Mouse (Mus musculus) erythroblast, embryonic 14.5 days (primary cell): Measurements from ENCODE around the gene Zbtb3. TPM values are rescaled to one million over a fixed set of nuclear protein-coding genes. Genes with fewer than 3 reads are reported as not detected.

Source experiments
- H3K27me3 ChIP-seq: 2 replicates; pipeline ENCODE4 v1.6.1; 2012; ENCODE audit warnings: inconsistent platforms; ENCODE audit not compliant: control insufficient read depth
- H3K36me3 ChIP-seq: 2 replicates; pipeline ENCODE4 v1.6.1; 2012; ENCODE audit warnings: mild to moderate bottlenecking, inconsistent platforms; ENCODE audit not compliant: control insufficient read depth
- H3K4me1 ChIP-seq: 2 replicates; pipeline ENCODE4 v1.6.1; 2012; ENCODE audit warnings: inconsistent platforms; ENCODE audit not compliant: control insufficient read depth
- H3K4me3 ChIP-seq: replicated peaks from 2 replicates; pipeline ENCODE3; 2012; ENCODE audit warnings: moderate library complexity, mild to moderate bottlenecking, inconsistent platforms
- H3K9me3 ChIP-seq: 2 replicates; pipeline ENCODE4 v1.6.1; 2012; ENCODE audit warnings: low read length, inconsistent platforms, mixed read lengths; ENCODE audit not compliant: control insufficient read depth
- GATA1 ChIP-seq: IDR thresholded peaks from 2 replicates; pipeline ENCODE4 v1.6.1; 2012; ENCODE audit warnings: low read length, inconsistent platforms, mixed read lengths
- TAL1 ChIP-seq: IDR thresholded peaks from 3 replicates; pipeline ENCODE4 v1.6.1; 2012; ENCODE audit warnings: low read length, inconsistent platforms, mixed read lengths
- polyA plus RNA-seq: library from polyadenylated mRNA; stranded (reverse); fragments of >175 nt; gene quantifications from 2 replicates; pipeline ENCODE4 v1.2.3, GENCODE M21; 2012

Gene Zbtb3
- polyA plus RNA-seq, 1 experiment: 0.06 TPM

GRCm38 (mm10) chr19:8850402-8850901 is 48.1 kb downstream of the Zbtb3 start, which contains the start of gene Lrrn4cl:
Gene Lrrn4cl, plus strand, starts transcription at chr19:8850768.
- Histone ChIP-seq H3K36me3 (peaks cover 34% of the 10 kb centered on the region), H3K27me3 (peaks cover 11% of the 10 kb centered on the region), H3K4me1 (peaks cover 8% of the 10 kb centered on the region), H3K4me3 (no peak within 1 kb of the TSS), H3K9me3 (no peaks in the 10 kb centered on the region)
- TF ChIP-seq TAL1 (no peak), GATA1 (no peak)

GRCm38 (mm10) chr19:8851639-8852038 is 49.3 kb downstream of the Zbtb3 start:
- TF ChIP-seq TAL1 (no peak), GATA1 (no peak)
- Histone ChIP-seq H3K4me3 (no peak overlapping the region), H3K9me3 (no peaks in the 10 kb centered on the region), H3K4me1 (peaks cover 8% of the 10 kb centered on the region), H3K27me3 (peaks cover 11% of the 10 kb centered on the region), H3K36me3 (peaks cover 22% of the 10 kb centered on the region)

- Histone ChIP-seq H3K9me3 (no peaks in the 10 kb centered on the region), H3K36me3 (peaks cover 15% of the 10 kb centered on the region), H3K4me1 (peaks cover 8% of the 10 kb centered on the region), H3K27me3 (peaks cover 11% of the 10 kb centered on the region), H3K4me3 (no peak overlapping the region)
- TF ChIP-seq TAL1 (no peak), GATA1 (no peak)
These were observed 50.0 kb downstream of the Zbtb3 start for GRCm38 (mm10) chr19:8852236-8852928.

GRCm38 (mm10) chr19:8853117-8853516 is 50.8 kb downstream of the Zbtb3 start:
- peaks cover 7% of the 10 kb centered on the region for H3K36me3 ChIP-seq
- TF ChIP-seq TAL1 (no peak), GATA1 (no peak)

More at GRCm38 (mm10) chr19:8853117-8853516, 50.8 kb downstream of the Zbtb3 start:
- peaks cover 11% of the 10 kb centered on the region for H3K27me3 ChIP-seq
- peaks cover 8% of the 10 kb centered on the region for H3K4me1 ChIP-seq
- H3K9me3 ChIP-seq: no peaks in the 10 kb centered on the region
- no peak overlapping the region for H3K4me3 ChIP-seq

Other genes with a start within 250 kb of the Zbtb3 start
- gene Slc22a8, start 211.3 kb upstream of the Zbtb3 start, polyA plus RNA-seq: 0.01 TPM in 1 of 2 replicates, not detected in the other
- gene Slc22a6, start 184.5 kb upstream of the Zbtb3 start, polyA plus RNA-seq: not detected in 2 replicates
- 0.01 TPM in 1 of 2 replicates, not detected in the other for gene Chrm1, start 138.8 kb upstream of the Zbtb3 start, polyA plus RNA-seq
- gene Slc3a2, start 79.2 kb upstream of the Zbtb3 start, polyA plus RNA-seq: 33.5 and 37.4 TPM in 2 replicates
- gene Wdr74, start 66.7 kb upstream of the Zbtb3 start, polyA plus RNA-seq: 1.7 and 2.5 TPM in 2 replicates
- not detected in 2 replicates for gene 1700092M07Rik, start 61.8 kb upstream of the Zbtb3 start, polyA plus RNA-seq
- gene Stx5a, start 61.1 kb upstream of the Zbtb3 start, polyA plus RNA-seq: 3.3 and 3.6 TPM in 2 replicates
- 2.9 and 3.0 TPM in 2 replicates for gene Nxf1, start 45.5 kb upstream of the Zbtb3 start, polyA plus RNA-seq
- gene Tmem223, start 31.6 kb upstream of the Zbtb3 start, polyA plus RNA-seq: 4.9 and 5.0 TPM in 2 replicates
- 10.3 and 14.4 TPM in 2 replicates for gene Tmem179b, start 28.1 kb upstream of the Zbtb3 start, polyA plus RNA-seq
- gene Taf6l, start 16.1 kb upstream of the Zbtb3 start, polyA plus RNA-seq: 4.1 and 4.7 TPM in 2 replicates
- gene Polr2g, start 4.0 kb upstream of the Zbtb3 start, polyA plus RNA-seq: 0.36 and 0.84 TPM in 2 replicates
- 0.24 TPM in 2 replicates for gene Ttc9c, start 16.8 kb downstream of the Zbtb3 start, polyA plus RNA-seq
- 8.6 and 10.2 TPM in 2 replicates for gene Hnrnpul2, start 17.5 kb downstream of the Zbtb3 start, polyA plus RNA-seq
- 0.10 TPM in 1 of 2 replicates, not detected in the other for gene AC129217.1, start 27.2 kb downstream of the Zbtb3 start, polyA plus RNA-seq
- 4.6 and 6.4 TPM in 2 replicates for gene Bscl2, start 34.9 kb downstream of the Zbtb3 start, polyA plus RNA-seq
- gene Gng3, start 36.6 kb downstream of the Zbtb3 start, polyA plus RNA-seq: not detected in 2 replicates
- gene Lrrn4cl, start 48.2 kb downstream of the Zbtb3 start, polyA plus RNA-seq: not detected in 2 replicates
- 19.4 and 19.7 TPM in 2 replicates for gene Ubxn1, start 68.9 kb downstream of the Zbtb3 start, polyA plus RNA-seq
- 3.7 and 3.8 TPM in 2 replicates for gene Uqcc3, start 78.4 kb downstream of the Zbtb3 start, polyA plus RNA-seq
- gene Lbhd1, start 81.2 kb downstream of the Zbtb3 start, polyA plus RNA-seq: 0.01 and 0.03 TPM in 2 replicates
- not detected in 2 replicates for gene Gm49403, start 81.4 kb downstream of the Zbtb3 start, polyA plus RNA-seq
- 6.6 and 7.7 TPM in 2 replicates for gene 1810009A15Rik, start 86.3 kb downstream of the Zbtb3 start, polyA plus RNA-seq
- gene Gm49416, start 86.4 kb downstream of the Zbtb3 start, polyA plus RNA-seq: not detected in 2 replicates
- 3.1 and 3.7 TPM in 2 replicates for gene Ints5, start 90.5 kb downstream of the Zbtb3 start, polyA plus RNA-seq
- 1.9 and 2.5 TPM in 2 replicates for gene Ganab, start 95.5 kb downstream of the Zbtb3 start, polyA plus RNA-seq
- 15.8 and 16.4 TPM in 2 replicates for gene B3gat3, start 117.8 kb downstream of the Zbtb3 start, polyA plus RNA-seq
- 0.42 and 0.57 TPM in 2 replicates for gene Rom1, start 126.8 kb downstream of the Zbtb3 start, polyA plus RNA-seq
- gene Eml3, start 127.0 kb downstream of the Zbtb3 start, polyA plus RNA-seq: 1.3 and 1.4 TPM in 2 replicates
- gene Mta2, start 139.3 kb downstream of the Zbtb3 start, polyA plus RNA-seq: 2.2 and 3.4 TPM in 2 replicates
- 1.6 TPM in 2 replicates for gene Tut1, start 151.3 kb downstream of the Zbtb3 start, polyA plus RNA-seq
- 5.4 and 8.2 TPM in 2 replicates for gene Eef1g, start 164.5 kb downstream of the Zbtb3 start, polyA plus RNA-seq
- 0.01 and 0.05 TPM in 2 replicates for gene Ahnak, start 186.7 kb downstream of the Zbtb3 start, polyA plus RNA-seq